Mouse (Mus musculus) CH12.LX (cell line): ENCODE measurements at regions not wholly inside any gene's neighbourhood (a gene's known extent, or its start where the extent isn't known, plus 50 kb on each side); places are given as distances from the start of the nearest gene placed in this dataset.

Source experiments
- CTCF ChIP-seq, 2 experiments: IDR thresholded peaks in 1 of 2; conservative IDR thresholded peaks in 1 of 2; 2 replicates each; pipeline ENCODE4 v1.5.1; 2011 to 2012; ENCODE audit warnings: low read depth in 2 of 2, low read length in 2 of 2, improper control_type of control experiment in 1 of 2, inconsistent platforms in 1 of 2, mild to moderate bottlenecking in 1 of 2, moderate library complexity in 1 of 2
- EP300 ChIP-seq: IDR thresholded peaks from 2 replicates; pipeline ENCODE4 v1.6.1; 2011; ENCODE audit warnings: low read length, improper control_type of control experiment
- MAZ ChIP-seq: IDR thresholded peaks from 2 replicates; pipeline ENCODE4 v1.6.1; 2012; ENCODE audit warnings: low read depth, mild to moderate bottlenecking, inconsistent platforms, low read length, improper control_type of control experiment, moderate library complexity
- PAX5 ChIP-seq: IDR thresholded peaks from 2 replicates; pipeline ENCODE4 v1.6.1; 2012; ENCODE audit warnings: low read length, inconsistent platforms, mixed read lengths
- POLR2A ChIP-seq: IDR thresholded peaks from 2 replicates; pipeline ENCODE4 v1.6.1; 2011; ENCODE audit warnings: low read depth, mild to moderate bottlenecking, improper control_type of control experiment, low read length
- POLR2AphosphoS2 ChIP-seq: IDR thresholded peaks from 2 replicates; pipeline ENCODE4 v1.6.1; 2011; ENCODE audit warnings: low read depth, low read length, improper control_type of control experiment
- RAD21 ChIP-seq: IDR thresholded peaks from 2 replicates; pipeline ENCODE4 v1.6.1; 2011; ENCODE audit warnings: low read depth, mild to moderate bottlenecking, low read length, improper control_type of control experiment, moderate library complexity
- TCF12 ChIP-seq: IDR thresholded peaks from 2 replicates; pipeline ENCODE4 v1.6.1; 2014; ENCODE audit warnings: low read depth, mild to moderate bottlenecking, inconsistent platforms, low read length, improper control_type of control experiment
- ZC3H11A ChIP-seq: IDR thresholded peaks from 2 replicates; pipeline ENCODE4 v1.6.1; 2012; ENCODE audit warnings: low read depth, mild to moderate bottlenecking, inconsistent platforms, low read length, improper control_type of control experiment

- no peak for TF ChIP-seq EP300
- no peak for TF ChIP-seq CTCF (conservative IDR thresholded peaks at IDR 0.05 in 1 of 2, IDR thresholded peaks at IDR 0.05 in 1 of 2; ENCODE audit: low read depth in 2 of 2, low read length in 2 of 2)
- TF ChIP-seq MAZ, result no peak
- no peak for TF ChIP-seq PAX5
- TF ChIP-seq RAD21, result no peak
- no peak for TF ChIP-seq POLR2A
- TF ChIP-seq TCF12, result no peak
- TF ChIP-seq ZC3H11A, result no peak
- TF ChIP-seq POLR2AphosphoS2, result no peak
Observed at GRCm38 (mm10) chr12:8865250-8865649, 56.2 kb upstream of the Laptm4a start.
